Mouse (Mus musculus) gastrocnemius, postnatal 36 days (tissue): Measurements from ENCODE around the gene Pcbp1. TPM values are rescaled to one million over a fixed set of nuclear protein-coding genes. Genes with fewer than 3 reads are reported as not detected.

ENCODE experiments used
- DNase-seq, 2 experiments: peaks; one replicate each; pipeline ENCODE4 v3.0.0; 2022
- intact Hi-C: fragments of 180-260 bp; cut with DNase I; formaldehyde crosslinking; loops from one replicate; pipeline ENCODE4 v1.15.1; 2025
- total RNA-seq, 2 experiments: library from RNA; stranded (reverse); gene quantifications; 2 replicates each; pipeline ENCODE4 v1.2.3; 2021

Gene Pcbp1
- total RNA-seq, 2 experiments from 2014 or later, result 102 to 112 TPM

- peak in 1 of 2 experiments; percentile 73 for DNase-seq
- intact Hi-C loops, result loop anchor here (1.0 kb wide), 1 partner anchor 53 kb away; no protein-coding TSS in a partner anchor
These were observed 482 bp downstream of the Pcbp1 start for GRCm38 (mm10) chr6:86525646-86526031.

GRCm38 (mm10) chr6:86524879-86525645 is 1.1 kb downstream of the Pcbp1 start:
- DNase-seq, result peak; percentile 24 to 43

GRCm38 (mm10) chr6:86523755-86524434 is 2.2 kb downstream of the Pcbp1 start:
- intact Hi-C loops, result loop anchor here (5.0 kb wide), 1 partner anchor 37 kb away; no protein-coding TSS in a partner anchor
- DNase-seq, result no peak

More at GRCm38 (mm10) chr6:86524879-86525645, 1.1 kb downstream of the Pcbp1 start:
- intact Hi-C loops, result loop anchor here (5.0 kb wide), 1 partner anchor 38 kb away; no protein-coding TSS in a partner anchor

GRCm38 (mm10) chr6:86523242-86523754 is 2.8 kb downstream of the Pcbp1 start:
- intact Hi-C loops, result loop anchor here (5.0 kb wide), 1 partner anchor 36 kb away; no protein-coding TSS in a partner anchor
- DNase-seq, result no peak

- no peak for DNase-seq
- intact Hi-C loops, result loop anchor here (5.0 kb wide), 1 partner anchor 35 kb away; no protein-coding TSS in a partner anchor
These were observed 3.9 kb downstream of the Pcbp1 start for GRCm38 (mm10) chr6:86522001-86522911.

GRCm38 (mm10) chr6:86519767-86520345 is 6.3 kb downstream of the Pcbp1 start:
- intact Hi-C loops, result loop anchor here (5.0 kb wide), 1 partner anchor 33 kb away; no protein-coding TSS in a partner anchor
- DNase-seq, result no peak

DNA sequence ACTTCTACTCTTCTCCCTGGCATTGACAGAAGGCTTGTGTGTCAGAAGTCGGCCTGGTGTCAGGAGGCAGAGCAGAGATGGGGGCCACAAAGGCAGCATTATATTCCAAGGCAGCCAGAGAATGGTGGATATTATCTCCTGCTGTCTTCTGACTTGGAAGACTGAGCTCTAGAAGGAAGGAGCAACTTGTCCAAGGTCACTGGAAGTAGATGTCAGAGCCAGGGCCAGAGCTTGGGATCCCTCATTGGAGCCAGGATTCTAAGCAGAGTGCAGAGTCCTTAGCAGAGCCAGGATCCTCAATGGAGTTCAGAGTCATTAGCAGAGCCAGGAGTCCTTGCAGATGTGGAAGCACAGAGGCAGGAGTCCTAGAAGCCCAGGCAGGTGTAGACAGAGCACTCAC is 10.1 kb downstream of the Pcbp1 start:
- intact Hi-C loops, result no loop called here
- no peak for DNase-seq

DNA sequence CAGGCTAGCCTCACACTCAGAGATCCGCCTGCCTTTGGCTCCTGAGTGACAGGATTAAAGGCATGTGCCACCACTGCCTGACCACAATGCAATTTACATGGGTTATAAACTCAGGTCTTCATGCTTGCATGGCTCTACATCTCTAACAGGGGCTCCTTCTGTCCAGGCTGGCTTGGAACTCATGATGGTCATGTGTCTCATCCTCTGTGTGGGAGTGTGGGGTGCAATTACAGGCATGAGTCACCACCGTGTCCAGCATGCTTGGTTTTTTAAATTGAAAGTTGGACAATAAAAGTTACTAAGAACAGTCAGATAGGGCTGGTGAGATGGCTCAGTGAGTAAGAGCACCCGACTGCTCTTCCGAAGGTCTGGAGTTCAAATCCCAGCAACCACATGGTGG is 12.8 kb downstream of the Pcbp1 start:
- intact Hi-C loops, result no loop called here
- DNase-seq, result no peak

DNA sequence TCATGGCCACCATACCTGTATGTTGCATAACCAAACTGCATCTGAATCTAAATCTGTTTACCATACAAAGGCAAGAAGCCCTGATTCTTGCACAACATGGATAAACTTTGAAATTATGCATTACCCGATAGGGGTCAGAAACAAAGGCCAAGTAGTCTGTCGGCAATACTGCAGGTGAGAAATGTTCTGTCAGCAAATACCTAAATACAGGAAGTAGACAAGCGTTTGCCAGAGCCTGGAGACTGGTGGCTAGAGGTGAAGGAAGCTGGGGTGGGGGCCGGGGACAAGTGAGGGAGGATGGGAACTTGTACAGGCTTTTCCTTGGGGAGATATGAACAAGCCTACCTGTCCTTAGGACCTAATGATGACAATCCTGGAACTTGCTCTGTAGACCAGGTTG is 15.1 kb downstream of the Pcbp1 start:
- no peak for DNase-seq
- intact Hi-C loops, result no loop called here

GRCm38 (mm10) chr6:86509866-86510200 is 16.3 kb downstream of the Pcbp1 start:
- intact Hi-C loops, result no loop called here
- no peak for DNase-seq

DNA sequence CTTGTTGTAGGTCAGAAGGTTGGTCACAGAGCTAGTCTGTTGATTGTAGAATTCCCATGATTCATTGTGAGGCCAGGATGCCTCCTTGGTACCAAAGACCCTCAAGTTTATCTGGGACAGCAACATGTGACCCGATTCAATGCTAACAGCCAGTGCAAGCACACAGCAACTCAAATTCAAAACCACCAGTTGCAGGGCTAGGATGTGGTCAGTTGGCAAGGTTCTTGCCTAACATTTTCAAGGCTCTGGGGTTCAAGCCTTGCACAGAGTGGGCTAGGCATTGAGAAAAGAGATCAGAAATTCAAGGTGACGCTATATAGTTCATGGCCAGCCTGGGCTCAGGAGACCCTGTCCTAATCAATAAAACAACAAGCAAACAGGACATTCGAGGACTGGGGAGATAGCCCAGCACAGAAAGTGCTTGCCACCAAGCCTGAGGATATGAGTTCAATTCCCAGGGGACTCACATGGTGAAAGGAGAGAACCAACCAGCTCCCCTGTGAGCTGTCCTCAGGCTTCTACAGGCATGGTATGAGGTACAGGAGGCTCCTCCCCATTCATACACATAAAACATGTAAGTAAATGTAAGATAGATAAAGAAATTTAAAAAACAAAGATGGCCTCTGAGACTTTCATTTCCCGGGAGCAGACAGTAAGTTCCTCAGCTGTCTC is 16.8 kb downstream of the Pcbp1 start:
- intact Hi-C loops, result no loop called here
- no peak for DNase-seq

GRCm38 (mm10) chr6:86508736-86509135 is 17.4 kb downstream of the Pcbp1 start:
- intact Hi-C loops, result no loop called here

GRCm38 (mm10) chr6:86507116-86507515 is 19.0 kb downstream of the Pcbp1 start:
- intact Hi-C loops, result no loop called here
- no peak for DNase-seq

More at GRCm38 (mm10) chr6:86508736-86509135, 17.4 kb downstream of the Pcbp1 start:
- no peak for DNase-seq

DNA sequence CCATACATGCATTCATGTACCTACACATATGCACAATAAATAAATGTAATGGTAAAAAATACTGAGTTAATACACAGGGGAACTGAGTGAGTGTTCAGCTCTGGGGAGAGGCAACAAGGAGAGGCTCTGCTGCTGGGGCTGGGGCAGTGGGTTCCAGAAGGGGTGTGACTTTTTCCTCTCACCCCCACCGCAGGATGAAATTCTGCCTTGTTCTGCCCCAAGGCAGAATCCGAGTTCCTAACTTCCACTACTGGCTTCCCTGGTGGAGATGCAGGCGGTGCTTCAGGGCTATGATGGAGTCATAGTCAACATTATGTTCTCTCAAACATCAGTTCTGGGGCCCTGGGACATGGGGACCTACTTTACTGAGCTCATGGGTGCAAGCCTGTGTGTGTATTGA is 19.8 kb downstream of the Pcbp1 start:
- intact Hi-C loops, result no loop called here

DNA sequence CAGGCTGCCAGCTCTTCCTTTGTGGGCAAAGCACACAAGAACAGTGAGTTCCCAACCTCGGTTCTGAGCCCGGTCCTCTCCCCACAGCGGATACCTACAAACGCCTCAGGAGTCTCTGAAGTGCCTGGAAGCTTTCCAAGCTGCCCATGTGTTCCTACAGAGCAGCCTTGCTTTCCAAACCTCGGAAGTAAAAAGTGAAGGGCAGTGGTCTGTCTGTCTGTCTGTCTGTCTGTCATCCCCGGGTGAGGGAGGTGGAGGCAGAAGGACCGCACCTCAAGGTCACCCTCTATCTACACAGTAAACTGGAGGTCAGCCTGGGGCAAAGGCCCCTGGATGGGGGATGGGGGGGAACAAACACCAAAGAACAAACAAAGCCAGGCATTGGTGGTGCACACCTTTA is 20.4 kb downstream of the Pcbp1 start:
- DNase-seq, result no peak
- intact Hi-C loops, result no loop called here

More for the DNA sequence above, 19.8 kb downstream of the Pcbp1 start:
- DNase-seq, result no peak

GRCm38 (mm10) chr6:86503513-86503912 is 22.6 kb downstream of the Pcbp1 start:
- intact Hi-C loops, result no loop called here
- no peak for DNase-seq

DNA sequence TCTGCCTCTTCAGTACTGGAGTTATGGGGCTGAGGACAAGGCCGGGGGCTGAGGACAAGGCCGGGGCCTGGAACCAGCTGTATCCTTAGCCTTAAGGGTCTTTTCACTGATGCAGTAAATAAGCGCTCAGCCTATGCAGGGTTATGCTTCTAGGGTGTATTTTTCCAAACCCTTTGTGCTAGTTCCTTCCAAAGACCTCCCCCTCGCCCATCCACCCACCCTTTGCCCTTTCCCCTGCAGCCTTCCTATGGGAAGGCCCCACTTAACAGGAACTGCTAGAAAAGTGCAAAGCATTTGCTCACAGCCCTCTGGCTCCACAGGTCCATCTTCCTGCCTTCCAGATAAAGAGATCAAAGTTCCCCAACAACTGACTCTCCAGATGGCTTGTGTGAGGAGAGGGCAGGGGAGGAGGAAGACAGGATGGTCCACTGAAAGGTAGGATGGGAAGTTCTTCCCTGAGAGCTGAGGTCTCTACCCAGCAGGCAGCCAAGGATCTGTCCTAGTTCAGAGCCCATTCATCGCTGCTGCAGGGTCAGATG is 26.5 kb downstream of the Pcbp1 start:
- DNase-seq, result no peak
- intact Hi-C loops, result no loop called here

DNA sequence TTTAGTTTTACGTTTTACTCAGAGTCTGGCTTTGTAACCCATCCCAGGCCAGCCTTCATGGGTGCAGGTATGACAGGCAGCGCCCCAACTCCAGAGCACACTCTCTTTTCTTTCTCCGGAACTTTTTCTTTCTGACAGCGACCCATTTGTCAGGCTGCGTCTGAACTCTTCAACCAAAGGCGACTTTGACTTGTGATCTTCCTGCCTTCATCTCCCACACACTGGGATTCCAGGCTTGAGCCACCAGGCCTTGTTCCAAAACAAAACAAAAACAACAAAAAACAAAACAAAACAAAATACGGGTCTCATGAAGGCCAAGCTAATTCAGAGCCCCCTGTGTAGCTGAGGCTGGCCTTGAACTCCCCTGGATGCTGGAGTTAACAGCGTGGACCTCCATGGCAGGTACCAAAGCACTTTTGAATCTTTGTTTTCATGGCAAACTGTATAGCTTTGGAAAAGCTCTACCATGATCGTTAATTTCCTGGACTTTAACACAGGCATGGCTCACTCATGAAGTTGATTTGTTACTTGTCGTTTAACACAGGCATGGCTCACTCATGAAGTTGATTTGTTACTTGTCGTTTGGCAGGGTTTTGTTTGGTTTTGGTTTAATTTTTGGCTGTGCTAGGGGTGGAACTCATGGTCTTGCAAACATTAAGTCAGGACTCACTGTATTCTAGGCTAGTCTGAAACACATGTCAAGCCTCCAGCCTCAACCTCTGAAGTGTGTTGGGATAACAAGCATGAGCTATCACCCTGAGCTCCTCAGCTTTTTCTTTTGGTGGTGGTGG is 28.0 kb downstream of the Pcbp1 start:
- DNase-seq, result no peak
- intact Hi-C loops, result no loop called here
